In the genomic region with DNA sequence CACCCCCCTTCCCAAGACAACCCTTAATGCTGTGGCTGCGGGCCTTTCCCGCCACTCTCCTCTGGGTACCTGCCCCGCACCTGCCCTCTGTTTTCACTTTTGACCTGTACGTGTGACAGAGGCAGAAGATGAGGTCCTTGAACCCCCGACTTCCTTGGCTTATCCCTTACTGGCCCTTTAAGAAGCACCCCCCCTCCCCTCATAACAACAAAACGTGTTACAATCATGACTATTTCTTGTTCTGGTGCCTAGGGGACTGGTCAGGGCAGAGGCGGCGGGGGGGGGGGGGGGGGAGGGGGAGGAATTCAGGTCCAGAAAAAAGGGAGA, we compare ENCODE assay signal across 7 mouse cellular contexts. TPM values are rescaled to one million over a fixed set of nuclear protein-coding genes. Genes with fewer than 3 reads are reported as not detected.
DNase-seq lines count a peak whose midpoint lies in the region; ATAC-seq and TF ChIP-seq lines count a peak whose summit lies in the region.

No protein-coding gene starts in this region.

- peaks cover 8% of the 10 kb centered on the region; the same call in 1 of the 2 replicates for H3K9me3 ChIP-seq in megakaryocyte, embryonic 14.5 days
- no peaks in the 10 kb centered on the region for H3K9me3 ChIP-seq in embryonic facial prominence, embryonic 15.5 days (replicated peaks)
- H3K9me3 ChIP-seq in limb, embryonic 11.5 days (ENCODE audit: control insufficient read depth, low read length) = no peaks in the 10 kb centered on the region

- peaks cover 69% of the 10 kb centered on the region for H3K27me3 ChIP-seq in megakaryocyte, embryonic 14.5 days (replicated peaks)
- peaks cover 17% of the 10 kb centered on the region for H3K27me3 ChIP-seq in embryonic facial prominence, embryonic 15.5 days
- H3K27me3 ChIP-seq in limb, embryonic 11.5 days (ENCODE audit: control insufficient read depth, insufficient read depth, low read length) = peaks cover 9% of the 10 kb centered on the region; the same call in 1 of the 2 replicates
- H3K27me3 ChIP-seq in small intestine, adult 2 months (ENCODE audit: control insufficient read depth, insufficient read depth, low read length) = no peaks in the 10 kb centered on the region

- H3K36me3 ChIP-seq in megakaryocyte, embryonic 14.5 days (replicated peaks; ENCODE audit: low read length) = peaks cover 36% of the 10 kb centered on the region
- H3K36me3 ChIP-seq in embryonic facial prominence, embryonic 15.5 days = peaks cover 34% of the 10 kb centered on the region
- H3K36me3 ChIP-seq in limb, embryonic 11.5 days (ENCODE audit: control insufficient read depth, insufficient read depth, low read length) = peaks cover 9% of the 10 kb centered on the region; the same call in 1 of the 2 replicates
- H3K36me3 ChIP-seq in small intestine, adult 2 months (ENCODE audit: control insufficient read depth, insufficient read depth, low read length) = peaks cover 15% of the 10 kb centered on the region

- WGBS in embryonic facial prominence, embryonic 15.5 days = 0% methylated on average over 6 of the region's 8 CpGs
- WGBS in limb, embryonic 11.5 days = 0% methylated on average over 6 of the region's 8 CpGs
- 1% methylated on average over 8 of the region's 8 CpGs for WGBS in small intestine, adult 2 months

- no peak for DNase-seq in limb, embryonic 11.5 days (ENCODE audit: low spot score)
- no peak for DNase-seq in adrenal gland, postnatal 25 days

- peaks cover 63% of the 10 kb centered on the region for H3K4me1 ChIP-seq in megakaryocyte, embryonic 14.5 days
- peaks cover 59% of the 10 kb centered on the region for H3K4me1 ChIP-seq in embryonic facial prominence, embryonic 15.5 days
- peaks cover 22% of the 10 kb centered on the region for H3K4me1 ChIP-seq in limb, embryonic 11.5 days (ENCODE audit: control insufficient read depth, insufficient read depth, low read length)
- peaks cover 11% of the 10 kb centered on the region; the same call in 1 of the 2 replicates for H3K4me1 ChIP-seq in small intestine, adult 2 months (ENCODE audit: control insufficient read depth, insufficient read depth, insufficient read length, low read length)

- no peak for TF ChIP-seq CTCF in small intestine, adult 2 months (IDR thresholded peaks at IDR 0.05; ENCODE audit: extremely low read depth, insufficient read length, insufficient replicate concordance, low read depth, low read length)

- no peak for TF ChIP-seq POLR2A in small intestine, adult 2 months (IDR thresholded peaks at IDR 0.05; ENCODE audit: low read depth, low read length)

- peak overlapping the region; percentile 59 for H3K9ac ChIP-seq in embryonic facial prominence, embryonic 15.5 days
- no peak overlapping the region; the same call in 1 of the 2 replicates for H3K9ac ChIP-seq in limb, embryonic 11.5 days (ENCODE audit: low read length)

- peak overlapping the region; percentile 85 for H3K27ac ChIP-seq in embryonic facial prominence, embryonic 15.5 days (replicated peaks)
- no peak overlapping the region for H3K27ac ChIP-seq in limb, embryonic 11.5 days (replicated peaks; ENCODE audit: low read depth, low read length)
- no peak overlapping the region for H3K27ac ChIP-seq in small intestine, adult 2 months (ENCODE audit: insufficient read depth, low read depth, low read length)

- H3K4me3 ChIP-seq in megakaryocyte, embryonic 14.5 days (replicated peaks) = peak overlapping the region; percentile 93
- H3K4me3 ChIP-seq in embryonic facial prominence, embryonic 15.5 days (replicated peaks) = peak overlapping the region; percentile 81
- H3K4me3 ChIP-seq in limb, embryonic 11.5 days (ENCODE audit: low read depth, low read length) = peak overlapping the region; percentile 89
- H3K4me3 ChIP-seq in small intestine, adult 2 months (ENCODE audit: low read depth, low read length) = peak overlapping the region; percentile 89

- H3K4me2 ChIP-seq in embryonic facial prominence, embryonic 15.5 days (replicated peaks) = peak overlapping the region; percentile 83
- peak overlapping the region; percentile 69 for H3K4me2 ChIP-seq in limb, embryonic 11.5 days (ENCODE audit: low read depth, severe bottlenecking)

- ATAC-seq in megakaryocyte, adult 5-6 weeks (ENCODE audit: poor library complexity, severe bottlenecking) = no peak
- ATAC-seq in embryonic facial prominence, embryonic 15.5 days (ENCODE audit: insufficient number of reproducible peaks, low FRiP score, low TSS enrichment, low read depth) = no peak
- ATAC-seq in limb, embryonic 11.5 days (ENCODE audit: insufficient number of reproducible peaks, low FRiP score, low TSS enrichment, low read depth) = no peak
- ATAC-seq in granulocyte monocyte progenitor cell, adult 5-6 weeks (replicated peaks; ENCODE audit: poor library complexity, severe bottlenecking) = no peak

RNA-seq across cellular contexts. Expression of gene Mllt6, which starts 1.1 kb away (rescaled TPM):
- 8.6 TPM in 2 replicates for polyA plus RNA-seq in megakaryocyte, embryonic 14.5 days (2012; ENCODE audit: insufficient read depth, low replicate concordance)
- 4.3 and 6.3 TPM in 2 replicates for total RNA-seq in megakaryocyte, adult 5-6 weeks (2015)
- 6.9 and 7.1 TPM in 2 replicates for total RNA-seq in megakaryocyte, adult 5-6 weeks (2017)
- polyA plus RNA-seq in embryonic facial prominence, embryonic 15.5 days (2015; fragmentation: Nextera tagmentation; extraction: Ambion mirVana) = 2.6 and 3.2 TPM in 2 replicates
- polyA plus RNA-seq in limb, embryonic 11.5 days (2014; fragmentation: Nextera tagmentation; extraction: Ambion mirVana) = 4.0 and 4.1 TPM in 2 replicates
- 18.4 and 38.6 TPM in 2 replicates for polyA plus RNA-seq in small intestine, adult 2 months (2012; rRNA removed)
- total RNA-seq in granulocyte monocyte progenitor cell, adult 5-6 weeks (2014; fragmentation: Nextera tagmentation) = 5.7 and 8.5 TPM in 2 replicates
- 4.9 and 6.5 TPM in 2 replicates for total RNA-seq in granulocyte monocyte progenitor cell, adult 5-6 weeks (2017)
- total RNA-seq in adrenal gland, postnatal 25 days (2021) = 49.4 and 53.6 TPM in 2 replicates

RNA-seq across cellular contexts. Expression of gene Cisd3, which starts 21.3 kb away (rescaled TPM):
- 0.45 TPM in 1 of 2 replicates, not detected in the other for polyA plus RNA-seq in megakaryocyte, embryonic 14.5 days (2012; ENCODE audit: insufficient read depth, low replicate concordance)
- 18.7 and 19.8 TPM in 2 replicates for total RNA-seq in megakaryocyte, adult 5-6 weeks (2015)
- 2.3 and 12.8 TPM in 2 replicates for total RNA-seq in megakaryocyte, adult 5-6 weeks (2017)
- 30.7 and 32.7 TPM in 2 replicates for polyA plus RNA-seq in embryonic facial prominence, embryonic 15.5 days (2015; fragmentation: Nextera tagmentation; extraction: Ambion mirVana)
- 8.8 and 10.9 TPM in 2 replicates for polyA plus RNA-seq in limb, embryonic 11.5 days (2014; fragmentation: Nextera tagmentation; extraction: Ambion mirVana)
- polyA plus RNA-seq in small intestine, adult 2 months (2012; rRNA removed) = 112 and 249 TPM in 2 replicates
- total RNA-seq in granulocyte monocyte progenitor cell, adult 5-6 weeks (2014; fragmentation: Nextera tagmentation) = 48.1 and 62.9 TPM in 2 replicates
- 0.82 and 6.5 TPM in 2 replicates for total RNA-seq in granulocyte monocyte progenitor cell, adult 5-6 weeks (2017)
- total RNA-seq in adrenal gland, postnatal 25 days (2021) = 164 and 166 TPM in 2 replicates

RNA-seq across cellular contexts. Expression of gene Epop, which starts 34.8 kb away (rescaled TPM):
- 44.1 and 83.5 TPM in 2 replicates for polyA plus RNA-seq in megakaryocyte, embryonic 14.5 days (2012; ENCODE audit: insufficient read depth, low replicate concordance)
- 0.18 and 1.2 TPM in 2 replicates for total RNA-seq in megakaryocyte, adult 5-6 weeks (2015)
- 0.40 TPM in 1 of 2 replicates, not detected in the other for total RNA-seq in megakaryocyte, adult 5-6 weeks (2017)
- polyA plus RNA-seq in embryonic facial prominence, embryonic 15.5 days (2015; fragmentation: Nextera tagmentation; extraction: Ambion mirVana) = 3.7 and 4.3 TPM in 2 replicates
- 12.5 and 12.6 TPM in 2 replicates for polyA plus RNA-seq in limb, embryonic 11.5 days (2014; fragmentation: Nextera tagmentation; extraction: Ambion mirVana)
- 2.1 and 3.8 TPM in 2 replicates for polyA plus RNA-seq in small intestine, adult 2 months (2012; rRNA removed)
- 7.5 and 8.1 TPM in 2 replicates for total RNA-seq in granulocyte monocyte progenitor cell, adult 5-6 weeks (2014; fragmentation: Nextera tagmentation)
- 1.6 and 2.5 TPM in 2 replicates for total RNA-seq in granulocyte monocyte progenitor cell, adult 5-6 weeks (2017)
- 6.2 and 7.8 TPM in 2 replicates for total RNA-seq in adrenal gland, postnatal 25 days (2021)

RNA-seq across cellular contexts. Expression of gene Pcgf2, which starts 36.0 kb away (rescaled TPM):
- 83.4 and 214 TPM in 2 replicates for polyA plus RNA-seq in megakaryocyte, embryonic 14.5 days (2012; ENCODE audit: insufficient read depth, low replicate concordance)
- total RNA-seq in megakaryocyte, adult 5-6 weeks (2015) = 2.8 and 3.1 TPM in 2 replicates
- 1.0 and 2.4 TPM in 2 replicates for total RNA-seq in megakaryocyte, adult 5-6 weeks (2017)
- polyA plus RNA-seq in embryonic facial prominence, embryonic 15.5 days (2015; fragmentation: Nextera tagmentation; extraction: Ambion mirVana) = 12.0 and 12.6 TPM in 2 replicates
- 23.3 and 25.4 TPM in 2 replicates for polyA plus RNA-seq in limb, embryonic 11.5 days (2014; fragmentation: Nextera tagmentation; extraction: Ambion mirVana)
- polyA plus RNA-seq in small intestine, adult 2 months (2012; rRNA removed) = 25.9 and 77.9 TPM in 2 replicates
- 6.3 and 14.3 TPM in 2 replicates for total RNA-seq in granulocyte monocyte progenitor cell, adult 5-6 weeks (2014; fragmentation: Nextera tagmentation)
- total RNA-seq in granulocyte monocyte progenitor cell, adult 5-6 weeks (2017) = 1.8 and 2.8 TPM in 2 replicates
- 27.0 and 36.1 TPM in 2 replicates for total RNA-seq in adrenal gland, postnatal 25 days (2021)

RNA-seq across cellular contexts. Expression of gene Psmb3, which starts 38.9 kb away (rescaled TPM):
- polyA plus RNA-seq in megakaryocyte, embryonic 14.5 days (2012; ENCODE audit: insufficient read depth, low replicate concordance) = 44.4 and 47.3 TPM in 2 replicates
- 81.0 and 111 TPM in 2 replicates for total RNA-seq in megakaryocyte, adult 5-6 weeks (2015)
- total RNA-seq in megakaryocyte, adult 5-6 weeks (2017) = 137 and 179 TPM in 2 replicates
- 440 and 475 TPM in 2 replicates for polyA plus RNA-seq in embryonic facial prominence, embryonic 15.5 days (2015; fragmentation: Nextera tagmentation; extraction: Ambion mirVana)
- polyA plus RNA-seq in limb, embryonic 11.5 days (2014; fragmentation: Nextera tagmentation; extraction: Ambion mirVana) = 546 and 550 TPM in 2 replicates
- polyA plus RNA-seq in small intestine, adult 2 months (2012; rRNA removed) = 164 and 330 TPM in 2 replicates
- 181 and 283 TPM in 2 replicates for total RNA-seq in granulocyte monocyte progenitor cell, adult 5-6 weeks (2014; fragmentation: Nextera tagmentation)
- total RNA-seq in granulocyte monocyte progenitor cell, adult 5-6 weeks (2017) = 168 and 196 TPM in 2 replicates
- 216 and 226 TPM in 2 replicates for total RNA-seq in adrenal gland, postnatal 25 days (2021)
